Mouse (Mus musculus) embryonic facial prominence, embryonic 11.5 days (tissue): ENCODE measurements around the gene Usp18. TPM values are rescaled to one million over a fixed set of nuclear protein-coding genes. Genes with fewer than 3 reads are reported as not detected.

Experiments
- ATAC-seq: fragments of 200-750 bp; cut with Nextera tagmentation; replicated peaks from 2 replicates; pipeline ENCODE4 v1.8.0; 2017; ENCODE audit warnings: low read depth; ENCODE audit not compliant: insufficient number of reproducible peaks, low FRiP score, low TSS enrichment
- DNase-seq: peaks from one replicate; pipeline ENCODE4 v3.0.0-alpha.2; 2015; ENCODE audit warnings: low spot score
- H3K27ac ChIP-seq: fragments of 300-500 bp; sonication (generic); replicated peaks from 2 replicates; pipeline ENCODE4 v1.5.1; 2014; ENCODE audit warnings: mild to moderate bottlenecking, low read depth, low read length, control low read depth
- H3K27me3 ChIP-seq: fragments of 300-500 bp; sonication (generic); 2 replicates; pipeline ENCODE4 v1.6.1; 2014; ENCODE audit warnings: mild to moderate bottlenecking, low read length, moderate library complexity, mixed read lengths; ENCODE audit not compliant: control insufficient read depth, insufficient read depth
- H3K36me3 ChIP-seq: fragments of 300-500 bp; sonication (generic); replicated peaks from 2 replicates; pipeline ENCODE4 v1.6.1; 2014; ENCODE audit warnings: low read depth, mild to moderate bottlenecking, low read length, moderate library complexity, mixed read lengths; ENCODE audit not compliant: control insufficient read depth, insufficient read depth
- H3K4me1 ChIP-seq: fragments of 300-500 bp; sonication (generic); 2 replicates; pipeline ENCODE4 v1.6.1; 2014; ENCODE audit warnings: low read length, mixed read lengths; ENCODE audit not compliant: control insufficient read depth, insufficient read depth
- H3K4me2 ChIP-seq: fragments of 300-500 bp; sonication (generic); 2 replicates; pipeline ENCODE4 v1.6.1; 2014; ENCODE audit warnings: low read depth, mild to moderate bottlenecking, control low read depth, low read length, moderate library complexity
- H3K4me3 ChIP-seq: fragments of 300-500 bp; sonication (generic); 2 replicates; pipeline ENCODE4 v1.5.1; 2014; ENCODE audit warnings: low read depth, low read length, control low read depth
- H3K9ac ChIP-seq: fragments of 300-500 bp; sonication (generic); replicated peaks from 2 replicates; pipeline ENCODE4 v1.6.1; 2014; ENCODE audit warnings: mild to moderate bottlenecking, control low read depth, low read length
- H3K9me3 ChIP-seq: fragments of 300-500 bp; sonication (generic); replicated peaks from 2 replicates; pipeline ENCODE4 v1.6.1; 2016; ENCODE audit warnings: mild to moderate bottlenecking, low read length, inconsistent platforms, mixed read lengths; ENCODE audit not compliant: control insufficient read depth
- WGBS: fragments of 180-500 bp; shearing (Covaris S2); extraction: QIAGEN DNeasy Blood & Tissue Kit; methylation state at CpG from one replicate; pipeline ENCODE4 v1.1.7; 2014; 5-methylcytosine and 5-hydroxymethylcytosine counted together
- polyA plus RNA-seq: library from polyadenylated mRNA; unstranded; fragments of >200 nt; fragmentation: Nextera tagmentation; extraction: Ambion mirVana; gene quantifications from 2 replicates; pipeline ENCODE4 v1.2.1, GENCODE M21; 2014

Usp18 gene
- polyA plus RNA-seq, 1 experiment from 2014 or later: 1.0 TPM

GRCm38 (mm10) chr6:121218002-121218401 lies 27.7 kb upstream of the Usp18 start:
- Histone ChIP-seq H3K36me3 (no peaks in the 10 kb centered on the region), H3K9ac (no peak overlapping the region), H3K27ac (no peak overlapping the region), H3K9me3 (no peaks in the 10 kb centered on the region), H3K27me3 (no peaks in the 10 kb centered on the region), H3K4me1 (no peaks in the 10 kb centered on the region), H3K4me3 (no peak overlapping the region), H3K4me2 (no peak overlapping the region)
- 95% methylated on average over 7 of the region's 7 CpGs for WGBS
- DNase-seq: no peak
- ATAC-seq: no peak

- ATAC-seq: no peak
- WGBS: 78% methylated on average over 4 of the region's 4 CpGs
Measured at GRCm38 (mm10) chr6:121219406-121219805, 26.3 kb upstream of the Usp18 start.

DNA sequence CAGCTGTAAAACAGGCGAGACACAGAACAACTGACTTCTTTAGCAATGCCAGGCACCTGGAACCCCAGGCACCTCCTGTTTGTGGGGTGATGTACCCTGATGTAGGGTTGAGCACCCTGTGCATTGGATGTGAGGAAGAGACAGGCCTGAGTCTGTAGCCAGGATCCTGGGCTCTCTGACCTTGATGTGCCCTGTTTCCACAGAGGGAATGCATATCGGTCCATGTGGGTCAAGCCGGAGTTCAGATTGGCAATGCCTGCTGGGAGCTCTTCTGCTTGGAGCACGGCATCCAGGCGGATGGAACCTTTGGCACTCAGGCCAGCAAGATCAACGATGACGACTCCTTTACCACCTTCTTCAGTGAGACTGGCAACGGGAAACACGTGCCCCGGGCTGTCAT lies 25.5 kb upstream of the Usp18 start:
- H3K36me3 ChIP-seq: no peaks in the 10 kb centered on the region
- H3K4me2 ChIP-seq: no peak overlapping the region
- H3K27me3 ChIP-seq: no peaks in the 10 kb centered on the region
- H3K9me3 ChIP-seq: no peaks in the 10 kb centered on the region
- WGBS: 92% methylated on average over 10 of the region's 10 CpGs
- ATAC-seq (no peak), DNase-seq (no peak)
- no peak overlapping the region for H3K27ac ChIP-seq
- H3K4me1 ChIP-seq: no peaks in the 10 kb centered on the region
- H3K9ac ChIP-seq: no peak overlapping the region
- H3K4me3 ChIP-seq: no peak overlapping the region

More at GRCm38 (mm10) chr6:121219406-121219805, 26.3 kb upstream of the Usp18 start:
- no peak overlapping the region for H3K27ac ChIP-seq
- no peak for DNase-seq
- no peak overlapping the region for H3K4me3 ChIP-seq
- H3K9me3 ChIP-seq: no peaks in the 10 kb centered on the region
- H3K4me1 ChIP-seq: no peaks in the 10 kb centered on the region
- no peaks in the 10 kb centered on the region for H3K36me3 ChIP-seq
- no peaks in the 10 kb centered on the region for H3K27me3 ChIP-seq
- H3K4me2 ChIP-seq: no peak overlapping the region
- no peak overlapping the region for H3K9ac ChIP-seq

DNA sequence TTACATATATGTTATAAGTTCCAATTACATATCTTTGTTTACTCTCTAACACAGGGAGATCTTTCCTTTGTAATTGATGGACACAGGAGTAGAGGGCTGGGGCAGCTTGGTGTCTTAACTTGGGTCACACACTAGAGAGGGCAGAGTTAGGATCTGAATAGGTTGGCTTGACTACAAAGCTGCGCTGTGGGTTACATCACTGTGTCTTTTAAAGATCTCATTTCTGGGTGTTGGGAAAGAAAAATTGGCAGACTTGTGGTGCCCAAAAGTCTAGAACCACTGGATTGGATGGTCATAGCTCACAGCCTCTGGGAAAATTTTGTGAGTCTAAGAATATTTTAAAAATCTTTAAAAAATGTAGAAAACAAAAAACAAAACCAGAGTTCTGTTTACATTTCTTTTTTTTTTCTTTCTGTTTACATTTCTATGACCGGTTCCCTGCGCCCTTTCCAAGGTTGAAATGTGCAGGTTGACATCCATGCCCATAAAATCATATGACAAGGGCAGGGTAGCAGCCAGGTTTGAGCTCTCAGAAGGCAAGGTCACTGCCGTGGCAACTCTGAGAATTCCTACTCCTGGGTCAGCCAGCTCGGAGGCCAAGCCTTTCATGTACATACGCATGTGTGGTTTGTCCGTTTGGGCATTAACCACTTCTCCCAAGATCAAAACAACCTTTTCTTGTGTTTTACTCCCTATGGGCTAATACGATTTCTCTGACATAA lies 23.7 kb upstream of the Usp18 start:
- no peaks in the 10 kb centered on the region for H3K27me3 ChIP-seq

GRCm38 (mm10) chr6:121223001-121223400 lies 22.7 kb upstream of the Usp18 start:
- Histone ChIP-seq H3K9ac (no peak overlapping the region), H3K9me3 (no peaks in the 10 kb centered on the region), H3K27ac (no peak overlapping the region), H3K27me3 (no peaks in the 10 kb centered on the region), H3K4me1 (no peaks in the 10 kb centered on the region), H3K4me2 (no peak overlapping the region), H3K36me3 (no peaks in the 10 kb centered on the region), H3K4me3 (no peak overlapping the region)
- ATAC-seq: no peak
- no peak for DNase-seq
- 95% methylated on average over 14 of the region's 14 CpGs for WGBS

More for the DNA sequence above, 23.7 kb upstream of the Usp18 start:
- Histone ChIP-seq H3K27ac (no peak overlapping the region), H3K36me3 (no peaks in the 10 kb centered on the region), H3K4me2 (no peak overlapping the region), H3K4me1 (no peaks in the 10 kb centered on the region), H3K9me3 (no peaks in the 10 kb centered on the region), H3K9ac (no peak overlapping the region), H3K4me3 (no peak overlapping the region)
- no peak for DNase-seq
- whole genome bisulfite sequencing: 83% methylated on average over 8 of the region's 8 CpGs
- ATAC-seq: no peak

- H3K4me1 ChIP-seq: no peaks in the 10 kb centered on the region
- H3K4me3 ChIP-seq: no peak overlapping the region
- 76% methylated on average over 5 of the region's 5 CpGs for WGBS
- H3K9ac ChIP-seq: no peak overlapping the region
- H3K27me3 ChIP-seq: no peaks in the 10 kb centered on the region
- no peak overlapping the region for H3K27ac ChIP-seq
- H3K4me2 ChIP-seq: no peak overlapping the region
- no peaks in the 10 kb centered on the region for H3K36me3 ChIP-seq
- no peaks in the 10 kb centered on the region for H3K9me3 ChIP-seq
- ATAC-seq: no peak
- DNase-seq: no peak
Measured at GRCm38 (mm10) chr6:121224067-121224466, 21.6 kb upstream of the Usp18 start.

- Histone ChIP-seq H3K9me3 (no peaks in the 10 kb centered on the region), H3K9ac (no peak overlapping the region), H3K4me1 (no peaks in the 10 kb centered on the region), H3K4me2 (no peak overlapping the region), H3K4me3 (no peak overlapping the region), H3K27ac (no peak overlapping the region), H3K27me3 (no peaks in the 10 kb centered on the region), H3K36me3 (no peaks in the 10 kb centered on the region)
- 10% methylated on average over 6 of the region's 6 CpGs for WGBS
- DNase-seq (no peak), ATAC-seq (no peak)
Measured at GRCm38 (mm10) chr6:121224993-121225392, 20.7 kb upstream of the Usp18 start.

- no peaks in the 10 kb centered on the region for H3K27me3 ChIP-seq
- 58% methylated on average over 4 of the region's 4 CpGs for WGBS
- no peak for ATAC-seq
Measured at GRCm38 (mm10) chr6:121226043-121226442, 19.7 kb upstream of the Usp18 start.

More at GRCm38 (mm10) chr6:121226043-121226442, 19.7 kb upstream of the Usp18 start:
- Histone ChIP-seq H3K9me3 (no peaks in the 10 kb centered on the region), H3K4me2 (no peak overlapping the region), H3K36me3 (no peaks in the 10 kb centered on the region), H3K4me3 (no peak overlapping the region), H3K9ac (no peak overlapping the region), H3K27ac (no peak overlapping the region), H3K4me1 (no peaks in the 10 kb centered on the region)
- DNase-seq: no peak
